Mouse (Mus musculus): ENCODE data around the gene Thumpd3.

Gene Thumpd3

GRCm38 (mm10) chr6:113046041-113046975 lies at the start of gene Thumpd3:
Thumpd3 (plus strand) TSS chr6:113046225.
- DNase-seq (ENCODE audit: low spot score in 2 of 2), result peak; percentile 95 to 96

GRCm38 (mm10) chr6:112999199-112999598 lies 46.8 kb upstream of the Thumpd3 start:
- DNase-seq (ENCODE audit: low spot score in 2 of 2), result no peak

- DNase-seq (ENCODE audit: low spot score in 2 of 2), result peak; percentile 89 to 93
Observed at GRCm38 (mm10) chr6:113000666-113001287, 45.2 kb upstream of the Thumpd3 start.

- no peak for DNase-seq (ENCODE audit: low spot score in 2 of 2)
Observed at GRCm38 (mm10) chr6:113001719-113002118, 44.3 kb upstream of the Thumpd3 start.

GRCm38 (mm10) chr6:113003313-113004111 lies 42.5 kb upstream of the Thumpd3 start:
- no peak for DNase-seq (ENCODE audit: low spot score in 2 of 2)

- no peak for DNase-seq (ENCODE audit: low spot score in 2 of 2)
Observed at GRCm38 (mm10) chr6:113006833-113007232, 39.2 kb upstream of the Thumpd3 start.

GRCm38 (mm10) chr6:113011886-113012285 lies 34.1 kb upstream of the Thumpd3 start:
- DNase-seq (ENCODE audit: low spot score in 2 of 2), result no peak

- DNase-seq (ENCODE audit: low spot score in 2 of 2), result peak; percentile 34 to 61
Observed at GRCm38 (mm10) chr6:113012495-113012941, 33.5 kb upstream of the Thumpd3 start.

- DNase-seq (ENCODE audit: low spot score in 2 of 2), result no peak
Observed at GRCm38 (mm10) chr6:113013550-113013949, 32.5 kb upstream of the Thumpd3 start.

GRCm38 (mm10) chr6:113017500-113018047 lies 28.5 kb upstream of the Thumpd3 start:
- no peak for DNase-seq (ENCODE audit: low spot score in 2 of 2)

- no peak for DNase-seq (ENCODE audit: low spot score in 2 of 2)
Observed at GRCm38 (mm10) chr6:113018139-113018538, 27.9 kb upstream of the Thumpd3 start.

- DNase-seq (ENCODE audit: low spot score in 2 of 2), result peak; percentile 38 to 80
Observed at GRCm38 (mm10) chr6:113024866-113025265, 21.2 kb upstream of the Thumpd3 start.

- no peak for DNase-seq (ENCODE audit: low spot score in 2 of 2)
Observed at GRCm38 (mm10) chr6:113025774-113026173, 20.3 kb upstream of the Thumpd3 start.

GRCm38 (mm10) chr6:113027446-113027845 lies 18.6 kb upstream of the Thumpd3 start:
- DNase-seq (ENCODE audit: low spot score in 2 of 2), result no peak

GRCm38 (mm10) chr6:113029006-113029405 lies 17.0 kb upstream of the Thumpd3 start:
- no peak for DNase-seq (ENCODE audit: low spot score in 2 of 2)

- DNase-seq (ENCODE audit: low spot score in 2 of 2), result no peak
Observed at GRCm38 (mm10) chr6:113030553-113030952, 15.5 kb upstream of the Thumpd3 start.

GRCm38 (mm10) chr6:113030970-113031660 lies 14.9 kb upstream of the Thumpd3 start:
- DNase-seq (ENCODE audit: low spot score in 2 of 2), result no peak

- no peak for DNase-seq (ENCODE audit: low spot score in 2 of 2)
Observed at GRCm38 (mm10) chr6:113032121-113032520, 13.9 kb upstream of the Thumpd3 start.

- DNase-seq (ENCODE audit: low spot score in 2 of 2), result no peak
Observed at GRCm38 (mm10) chr6:113033185-113033584, 12.8 kb upstream of the Thumpd3 start.

- DNase-seq (ENCODE audit: low spot score in 2 of 2), result no peak
Observed at GRCm38 (mm10) chr6:113034466-113034865, 11.6 kb upstream of the Thumpd3 start.

All from frontal cortex, postnatal 36 days (tissue).